Mouse (Mus musculus) limb, embryonic 13.5 days (tissue): ENCODE measurements around the gene Olfr1427. TPM values are rescaled to one million over a fixed set of nuclear protein-coding genes. Genes with fewer than 3 reads are reported as not detected.
"Not testable (repeated sequence)": the region's sequence is repeated elsewhere in the genome, so short reads cannot be mapped to it uniquely, and the experiment has no call there.

Experiments used
- ATAC-seq: fragments of 200-750 bp; cut with Nextera tagmentation; 2 replicates; pipeline ENCODE4 v1.8.0; 2017; ENCODE audit warnings: low read depth, moderate number of reproducible peaks, moderate TSS enrichment; ENCODE audit not compliant: low FRiP score
- H3K27ac ChIP-seq: fragments of 300-500 bp; sonication (generic); 2 replicates; pipeline ENCODE4 v1.5.1; 2015; ENCODE audit warnings: inconsistent platforms, mild to moderate bottlenecking, moderate library complexity
- H3K27me3 ChIP-seq: fragments of 300-500 bp; sonication (generic); 2 replicates; pipeline ENCODE4 v1.6.1; 2015; ENCODE audit warnings: mild to moderate bottlenecking, inconsistent platforms
- H3K36me3 ChIP-seq: fragments of 300-500 bp; sonication (generic); 2 replicates; pipeline ENCODE4 v1.6.1; 2015; ENCODE audit warnings: inconsistent platforms, mild to moderate bottlenecking, moderate library complexity
- H3K4me1 ChIP-seq: fragments of 300-500 bp; sonication (generic); 2 replicates; pipeline ENCODE4 v1.6.1; 2015; ENCODE audit warnings: inconsistent platforms
- H3K4me2 ChIP-seq: fragments of 300-500 bp; sonication (generic); replicated peaks from 2 replicates; pipeline ENCODE4 v1.6.1; 2015; ENCODE audit warnings: inconsistent platforms, mild to moderate bottlenecking, moderate library complexity
- H3K4me3 ChIP-seq: fragments of 300-500 bp; sonication (generic); 2 replicates; pipeline ENCODE4 v1.5.1; 2015; ENCODE audit warnings: moderate library complexity, mild to moderate bottlenecking, inconsistent platforms
- H3K9ac ChIP-seq: fragments of 300-500 bp; sonication (generic); 2 replicates; pipeline ENCODE4 v1.6.1; 2015; ENCODE audit warnings: mild to moderate bottlenecking, inconsistent platforms
- H3K9me3 ChIP-seq: fragments of 300-500 bp; sonication (generic); 2 replicates; pipeline ENCODE4 v1.6.1; 2016; ENCODE audit warnings: inconsistent platforms
- WGBS: fragments of 180-500 bp; shearing (Covaris S2); methylation state at CpG from one replicate; pipeline ENCODE4 v1.1.7; 2015; 5-methylcytosine and 5-hydroxymethylcytosine counted together
- polyA plus RNA-seq: library from polyadenylated mRNA; unstranded; fragments of >200 nt; fragmentation: Nextera tagmentation; extraction: Ambion mirVana; gene quantifications from 2 replicates; pipeline ENCODE4 v1.2.1, GENCODE M21; 2015

Gene Olfr1427
- polyA plus RNA-seq, result not detected in 2 replicates

GRCm38 (mm10) chr19:12103234-12103633, at the start of gene Olfr1427:
TSS of gene Olfr1427 (minus strand) at chr19:12103334.
- 90% methylated on average over 2 of the region's 2 CpGs for WGBS
- H3K4me3 ChIP-seq, result no peak within 1 kb of the TSS
- H3K9ac ChIP-seq, result no peak within 1 kb of the TSS
- no peaks in the 10 kb centered on the region for H3K27me3 ChIP-seq
- ATAC-seq, result no peak
- no peaks in the 10 kb centered on the region for H3K4me1 ChIP-seq
- no peak within 1 kb of the TSS for H3K27ac ChIP-seq
- H3K36me3 ChIP-seq, result no peaks in the 10 kb centered on the region
- H3K4me2 ChIP-seq, result no peak within 1 kb of the TSS
- H3K9me3 ChIP-seq, result no peaks in the 10 kb centered on the region

GRCm38 (mm10) chr19:12145452-12145851, 42.3 kb upstream of the Olfr1427 start:
- Histone ChIP-seq H3K9me3 (no peaks in the 10 kb centered on the region), H3K36me3 (no peaks in the 10 kb centered on the region), H3K9ac (no peak overlapping the region), H3K4me1 (no peaks in the 10 kb centered on the region), H3K27me3 (no peaks in the 10 kb centered on the region), H3K4me3 (no peak overlapping the region), H3K4me2 (no peak overlapping the region), H3K27ac (no peak overlapping the region)
- ATAC-seq, result no peak
- 85% methylated on average over 3 of the region's 3 CpGs for WGBS

DNA sequence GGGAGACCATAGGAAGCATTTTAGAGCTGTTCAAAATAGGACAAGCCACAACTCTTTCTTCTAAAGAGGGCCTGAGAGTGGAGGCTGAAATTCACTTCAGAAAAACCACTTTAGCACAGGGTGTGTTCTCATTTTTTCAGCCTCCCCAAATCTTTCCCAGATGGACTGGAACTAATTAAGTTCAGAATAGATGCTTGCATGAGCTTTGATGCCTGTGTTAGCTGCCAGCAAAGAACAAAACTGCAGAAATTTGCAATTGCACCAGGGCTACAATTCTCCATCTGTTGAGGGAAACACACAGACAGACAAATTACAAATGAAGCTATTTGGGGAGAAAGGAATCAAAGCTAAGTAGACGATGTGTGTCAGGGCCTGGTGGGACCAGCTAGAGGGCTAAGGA, 40.2 kb upstream of the Olfr1427 start:
- no peak overlapping the region for H3K4me3 ChIP-seq
- no peaks in the 10 kb centered on the region for H3K36me3 ChIP-seq
- no peak overlapping the region for H3K4me2 ChIP-seq
- WGBS, result 11% methylated on average over 1 of the region's 1 CpGs
- no peak overlapping the region for H3K27ac ChIP-seq
- no peaks in the 10 kb centered on the region for H3K4me1 ChIP-seq
- no peaks in the 10 kb centered on the region for H3K27me3 ChIP-seq
- H3K9me3 ChIP-seq, result no peaks in the 10 kb centered on the region
- ATAC-seq, result no peak
- H3K9ac ChIP-seq, result no peak overlapping the region

- no peak overlapping the region for H3K27ac ChIP-seq
- H3K9me3 ChIP-seq, result no peaks in the 10 kb centered on the region
- H3K36me3 ChIP-seq, result no peaks in the 10 kb centered on the region
- H3K4me2 ChIP-seq, result no peak overlapping the region
- no peaks in the 10 kb centered on the region for H3K4me1 ChIP-seq
- H3K27me3 ChIP-seq, result no peaks in the 10 kb centered on the region
- H3K9ac ChIP-seq, result no peak overlapping the region
- ATAC-seq, result no peak
- no peak overlapping the region for H3K4me3 ChIP-seq
- 35% methylated on average over 2 of the region's 2 CpGs for WGBS
Measured at GRCm38 (mm10) chr19:12134289-12134688, 31.2 kb upstream of the Olfr1427 start.

- WGBS, result 61% methylated on average over 3 of the region's 3 CpGs
- Histone ChIP-seq H3K9me3 (no peaks in the 10 kb centered on the region), H3K27me3 (no peaks in the 10 kb centered on the region), H3K27ac (no peak within 1 kb of the TSS), H3K4me1 (no peaks in the 10 kb centered on the region), H3K4me3 (no peak within 1 kb of the TSS), H3K9ac (no peak within 1 kb of the TSS), H3K4me2 (no peak within 1 kb of the TSS), H3K36me3 (no peaks in the 10 kb centered on the region)
- ATAC-seq, result no peak
Measured at GRCm38 (mm10) chr19:12123103-12123502, 20.0 kb upstream of the Olfr1427 start, which contains the start of gene Olfr76. TSS of gene Olfr76 (minus strand) at chr19:12123203.

DNA sequence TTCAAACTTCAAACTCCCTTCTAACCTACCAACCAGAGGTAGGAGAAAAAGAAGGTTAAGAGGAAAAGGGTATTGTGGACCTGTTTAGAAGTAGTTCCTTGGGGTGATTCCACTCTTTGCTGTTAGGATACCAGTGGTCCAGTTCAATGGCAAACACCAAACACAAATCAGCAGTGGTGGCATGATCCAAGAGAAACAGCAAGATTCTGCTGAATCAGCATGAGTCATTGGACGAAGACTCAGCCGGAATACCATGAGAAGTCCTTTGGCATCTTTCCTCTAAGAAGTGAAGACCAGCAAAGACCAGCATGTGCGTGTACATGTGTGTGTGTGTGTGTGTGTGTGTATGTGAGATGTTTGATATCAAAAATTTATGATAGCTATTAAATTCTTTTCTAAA, 13.3 kb upstream of the Olfr1427 start:
- ATAC-seq, result no peak
- Histone ChIP-seq H3K4me1 (no peaks in the 10 kb centered on the region), H3K27ac (no peak overlapping the region), H3K9ac (no peak overlapping the region), H3K4me2 (no peak overlapping the region), H3K9me3 (no peaks in the 10 kb centered on the region), H3K4me3 (no peak overlapping the region), H3K36me3 (no peaks in the 10 kb centered on the region), H3K27me3 (no peaks in the 10 kb centered on the region)
- 87% methylated on average over 3 of the region's 3 CpGs for whole genome bisulfite sequencing

DNA sequence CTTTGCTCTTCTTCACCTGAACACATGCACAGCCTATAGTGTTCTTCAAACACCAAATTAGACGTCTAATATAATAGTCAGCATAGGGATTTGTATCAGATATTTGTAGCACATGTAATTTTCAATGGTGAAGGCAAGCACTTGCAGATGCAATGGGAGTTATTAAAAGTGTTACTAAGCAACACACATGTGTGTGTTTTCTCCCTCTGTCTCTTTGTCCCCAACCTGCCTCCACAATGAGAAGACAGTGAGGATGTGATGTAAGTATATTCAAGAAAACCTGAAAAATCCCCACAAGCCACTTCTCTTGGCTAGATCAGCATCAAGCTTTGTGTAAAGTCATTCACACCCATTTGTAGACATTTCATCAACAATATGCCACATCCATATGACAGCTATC, 12.7 kb upstream of the Olfr1427 start, which contains the start of gene Olfr1428:
Olfr1428 (minus strand) TSS at position 101 of the 400 bp plus-strand sequence.
- no peak for ATAC-seq
- H3K9ac ChIP-seq, result no peak within 1 kb of the TSS

DNA sequence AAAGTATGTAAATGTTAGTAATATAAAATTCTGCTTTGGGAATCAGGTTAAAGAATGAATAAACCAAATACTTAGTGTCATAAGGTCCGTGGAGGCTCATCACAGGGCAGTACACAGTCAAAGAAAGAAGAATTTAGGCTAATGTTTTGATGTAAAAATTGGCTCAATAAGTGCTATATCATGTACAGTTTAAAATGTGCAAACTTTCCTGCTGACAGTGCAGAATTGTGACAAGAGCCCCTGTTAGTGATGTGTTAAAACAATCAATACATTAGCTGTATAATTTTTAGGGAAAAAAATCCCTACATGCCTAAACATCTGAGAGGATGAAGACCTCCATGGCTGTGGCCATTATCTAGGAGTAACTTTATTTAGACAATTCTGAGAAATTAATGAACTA, 10.7 kb upstream of the Olfr1427 start:
- Histone ChIP-seq H3K4me3 (no peak overlapping the region), H3K27ac (no peak overlapping the region), H3K27me3 (no peaks in the 10 kb centered on the region), H3K4me1 (no peaks in the 10 kb centered on the region), H3K9ac (no peak overlapping the region), H3K36me3 (no peaks in the 10 kb centered on the region), H3K4me2 (no peak overlapping the region), H3K9me3 (no peaks in the 10 kb centered on the region)
- no peak for ATAC-seq
- 67% methylated on average over 1 of the region's 1 CpGs for WGBS

More for the DNA sequence above, 12.7 kb upstream of the Olfr1427 start, which contains the start of gene Olfr1428:
- 88% methylated on average over 1 of the region's 1 CpGs for WGBS
- Histone ChIP-seq H3K27me3 (no peaks in the 10 kb centered on the region), H3K36me3 (no peaks in the 10 kb centered on the region), H3K4me3 (no peak within 1 kb of the TSS), H3K4me2 (no peak within 1 kb of the TSS), H3K9me3 (no peaks in the 10 kb centered on the region), H3K27ac (no peak within 1 kb of the TSS), H3K4me1 (no peaks in the 10 kb centered on the region)

- WGBS, result 48% methylated on average over 1 of the region's 1 CpGs
- no peaks in the 10 kb centered on the region for H3K36me3 ChIP-seq
- H3K4me1 ChIP-seq, result no peaks in the 10 kb centered on the region
- ATAC-seq, result no peak
- H3K27me3 ChIP-seq, result no peaks in the 10 kb centered on the region
- no peaks in the 10 kb centered on the region for H3K9me3 ChIP-seq
- no peak overlapping the region for H3K4me3 ChIP-seq
- H3K4me2 ChIP-seq, result no peak overlapping the region
- H3K9ac ChIP-seq, result no peak overlapping the region
- H3K27ac ChIP-seq, result no peak overlapping the region
Measured at GRCm38 (mm10) chr19:12104541-12104940, 1.4 kb upstream of the Olfr1427 start.

DNA sequence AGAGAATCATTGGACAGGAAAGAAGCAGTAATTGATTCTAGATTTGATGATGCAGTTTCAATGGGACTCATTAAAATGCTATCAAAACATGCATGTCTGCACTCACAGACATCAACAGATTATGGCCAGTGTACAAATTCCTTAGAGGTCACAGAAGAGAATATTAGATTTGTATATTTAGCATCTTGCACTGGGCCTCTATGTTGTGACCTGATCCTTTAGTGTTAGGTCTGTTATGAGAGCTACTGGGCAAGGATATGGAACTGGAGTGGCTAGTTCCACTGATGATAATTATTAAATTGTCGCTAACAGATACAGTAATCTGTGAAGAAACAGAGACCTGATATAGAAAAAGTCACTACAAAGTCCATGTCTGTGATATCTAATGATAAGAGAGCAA, 11.2 kb downstream of the Olfr1427 start, which contains the start of gene Olfr1426:
Olfr1426 (minus strand) TSS at position 101 of the 400 bp plus-strand sequence.
- WGBS, result 74% methylated on average over 1 of the region's 1 CpGs
- Histone ChIP-seq H3K27me3 (no peaks in the 10 kb centered on the region), H3K9ac (no peak within 1 kb of the TSS), H3K4me1 (no peaks in the 10 kb centered on the region), H3K4me2 (no peak within 1 kb of the TSS), H3K4me3 (no peak within 1 kb of the TSS), H3K36me3 (no peaks in the 10 kb centered on the region), H3K27ac (no peak within 1 kb of the TSS), H3K9me3 (no peaks in the 10 kb centered on the region)
- no peak for ATAC-seq

GRCm38 (mm10) chr19:12077631-12078030, 25.5 kb downstream of the Olfr1427 start, which contains the start of gene Olfr1425:
TSS of gene Olfr1425 (minus strand) at chr19:12077731.
- WGBS, result 79% methylated on average over 4 of the region's 4 CpGs
- H3K9ac ChIP-seq, H3K27ac ChIP-seq, H3K4me2 ChIP-seq, H3K36me3 ChIP-seq, H3K27me3 ChIP-seq, H3K4me1 ChIP-seq, H3K9me3 ChIP-seq, H3K4me3 ChIP-seq, ATAC-seq: not testable (repeated sequence)

GRCm38 (mm10) chr19:12069546-12069945, 33.6 kb downstream of the Olfr1427 start:
- H3K4me3 ChIP-seq, H3K36me3 ChIP-seq, ATAC-seq, H3K27ac ChIP-seq, H3K9ac ChIP-seq, H3K9me3 ChIP-seq, H3K4me1 ChIP-seq, H3K27me3 ChIP-seq, H3K4me2 ChIP-seq: not testable (repeated sequence)
- WGBS, result 83% methylated on average over 1 of the region's 1 CpGs

DNA sequence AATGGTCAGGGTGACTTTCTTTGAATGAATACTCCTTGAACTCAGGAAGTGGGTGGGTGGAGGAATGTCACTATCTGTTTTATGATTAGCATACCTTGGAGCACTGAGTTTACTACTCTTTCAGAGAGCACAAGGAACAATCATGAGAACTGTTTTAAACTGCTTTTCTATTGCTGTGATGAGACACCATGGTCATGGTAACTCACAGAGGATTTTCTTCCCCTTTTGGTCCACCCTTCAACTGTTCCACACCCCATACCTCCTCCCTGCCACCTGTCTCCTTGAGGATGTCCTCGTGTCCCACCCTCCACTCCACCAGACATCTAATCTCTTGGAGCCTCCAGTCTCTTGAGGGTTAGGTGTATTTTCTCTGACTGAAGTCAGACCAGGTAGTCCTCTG, 35.3 kb downstream of the Olfr1427 start:
- ATAC-seq, H3K27me3 ChIP-seq, H3K9ac ChIP-seq, H3K9me3 ChIP-seq, H3K4me3 ChIP-seq, H3K36me3 ChIP-seq, H3K27ac ChIP-seq, H3K4me1 ChIP-seq, H3K4me2 ChIP-seq: not testable (repeated sequence)
- WGBS, result 64% methylated on average over 1 of the region's 1 CpGs
